Mouse (Mus musculus) cerebellum, adult (tissue): ENCODE measurements at regions not wholly inside any gene's neighbourhood (a gene's known extent, or its start where the extent isn't known, plus 50 kb on each side); places are given as distances from the start of the nearest gene placed in this dataset.

Experiments used
- ATAC-seq: cut with Nextera tagmentation; 2 replicates; pipeline ENCODE4 v1.9.2; 2017; ENCODE audit warnings: mild to moderate bottlenecking, moderate library complexity, mixed read lengths; ENCODE audit not compliant: insufficient number of reproducible peaks, low FRiP score, low TSS enrichment

DNA sequence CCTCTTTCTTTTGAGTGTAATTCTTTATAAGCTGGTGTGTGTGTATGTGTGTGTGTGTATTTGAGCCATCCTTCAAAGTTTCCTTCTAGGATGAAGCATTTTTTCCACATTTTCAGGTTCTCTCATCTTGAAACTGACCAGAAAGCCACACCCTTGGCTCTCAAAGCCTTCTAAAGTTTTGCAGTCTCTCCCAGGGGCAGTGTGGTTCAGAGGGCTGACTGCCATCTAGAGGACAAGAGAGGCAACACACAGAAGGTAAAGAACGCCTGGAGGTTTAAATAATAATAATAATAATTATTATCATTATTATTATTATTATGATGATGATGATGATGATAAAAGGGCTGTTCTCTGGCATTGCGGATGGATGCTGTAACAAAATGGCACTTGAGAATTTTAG, 655.7 kb downstream of the Cdk5rap2 start:
- 0 out of 2 replicates have a peak, but pooled peaks have one; percentile 22 for ATAC-seq

DNA sequence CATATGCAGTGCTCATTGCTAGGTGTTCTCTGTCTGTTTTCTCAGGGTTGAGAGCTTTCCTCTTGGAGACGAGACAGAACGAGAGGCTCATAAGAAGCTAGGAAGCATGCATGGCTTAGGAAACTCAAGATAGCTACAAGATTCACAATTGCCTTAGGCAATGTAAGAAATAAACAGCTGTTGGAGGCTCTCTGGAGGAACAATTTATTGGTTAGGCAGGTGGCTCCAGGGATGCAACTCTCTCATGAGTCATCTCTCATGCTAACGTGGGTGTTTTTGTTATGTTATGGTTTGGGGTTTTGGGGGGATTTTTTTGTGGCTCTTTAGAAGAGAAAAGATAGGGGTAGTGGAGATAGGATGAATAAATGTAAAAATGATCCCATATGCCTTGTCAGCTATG, 657.2 kb downstream of the Cdk5rap2 start:
- no peak for ATAC-seq

DNA sequence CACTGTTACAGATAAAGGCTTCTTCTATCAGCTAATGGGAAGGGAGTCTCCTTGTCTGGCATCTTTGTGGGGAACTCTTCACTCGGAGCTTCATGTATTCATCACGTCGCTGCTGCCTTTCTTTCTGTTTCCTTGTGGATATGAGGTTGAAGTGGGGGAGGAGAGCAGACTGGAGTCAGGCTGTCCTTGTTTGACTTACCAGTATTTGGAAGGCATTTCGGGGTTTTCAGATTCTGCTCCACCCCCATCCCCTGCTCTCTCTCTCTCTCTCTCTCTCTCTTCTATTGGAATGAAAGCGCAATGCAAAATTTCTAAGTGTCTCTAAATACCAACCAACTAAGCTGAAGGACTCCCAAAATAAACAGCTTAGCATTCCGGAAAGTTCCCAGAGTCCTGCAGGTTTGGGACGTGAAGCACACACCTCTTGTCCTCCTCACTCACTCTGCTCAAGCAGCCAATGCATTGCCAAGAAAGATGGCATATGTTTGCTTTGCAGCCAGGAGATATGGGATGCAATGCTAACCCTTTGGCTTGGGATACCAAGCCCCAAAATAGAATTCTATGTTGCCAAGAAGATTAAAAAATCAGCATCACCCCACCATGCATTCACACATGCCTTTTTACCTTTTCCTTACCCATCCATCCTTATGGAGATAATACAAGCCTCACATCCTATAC, 670.3 kb downstream of the Cdk5rap2 start:
- ATAC-seq = no peak
